Mouse (Mus musculus) adrenal gland, adult 18-20 months (tissue): Measurements from ENCODE around the gene Commd4. TPM values are rescaled to one million over a fixed set of nuclear protein-coding genes. Genes with fewer than 3 reads are reported as not detected.

Source experiments
- DNase-seq, 2 experiments: peaks; one replicate each; pipeline ENCODE4 v3.0.0; 2021 to 2022; ENCODE audit warnings: low spot score in 2 of 2
- total RNA-seq, 2 experiments: library from RNA; stranded (reverse); gene quantifications; 1 replicate in 1 of 2; 2 replicates in 1 of 2; pipeline ENCODE4 v1.2.3; 2021

The Commd4 gene
- total RNA-seq, 2 experiments from 2014 or later = 52.3 to 57.6 TPM

DNA sequence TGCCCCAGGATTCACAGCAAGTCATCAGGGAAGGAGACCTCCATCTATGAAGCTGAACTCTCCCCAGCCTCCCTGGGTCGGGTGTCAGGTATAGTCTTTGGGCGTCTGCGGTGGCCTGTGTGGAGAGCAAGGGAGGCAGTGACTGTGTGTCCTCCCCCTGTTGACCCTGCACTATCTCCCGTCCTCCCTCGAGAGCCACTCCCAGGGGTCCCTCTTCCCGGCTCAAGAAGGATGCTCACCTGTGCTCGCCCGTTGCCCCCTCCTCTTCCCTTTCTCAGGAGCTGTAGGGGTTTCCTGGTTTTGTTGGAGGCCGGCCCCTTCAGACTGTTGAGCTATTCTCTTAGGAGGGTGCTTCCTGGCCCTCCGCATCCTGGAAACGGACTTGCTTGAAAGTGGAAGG lies 14.9 kb downstream of the Commd4 start:
- no peak for DNase-seq

GRCm38 (mm10) chr9:57141417-57142353 lies 16.4 kb downstream of the Commd4 start:
- DNase-seq = no peak

DNA sequence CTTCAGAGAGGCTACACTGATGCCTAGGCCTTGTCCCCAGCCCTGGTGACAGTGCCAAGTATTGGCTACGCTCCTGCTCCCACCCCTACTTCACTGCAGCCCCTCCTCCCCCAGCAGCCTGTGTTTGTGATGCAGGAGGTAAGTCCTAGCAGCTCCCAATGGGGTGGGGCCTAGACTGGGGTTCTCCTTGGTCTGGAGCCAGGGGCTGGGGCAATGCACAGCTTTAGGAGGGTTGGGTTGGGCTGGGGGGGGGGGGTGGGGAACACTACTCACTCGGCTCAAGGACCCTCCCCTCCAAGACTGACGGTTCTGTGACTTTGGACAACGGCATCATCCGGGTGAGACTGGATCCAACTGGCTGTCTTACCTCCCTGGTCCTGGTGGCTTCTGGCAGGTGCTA lies 18.6 kb downstream of the Commd4 start:
- DNase-seq = no peak

- no peak for DNase-seq
These were observed 19.0 kb downstream of the Commd4 start for GRCm38 (mm10) chr9:57139110-57139509.

- no peak for DNase-seq
These were observed 19.6 kb downstream of the Commd4 start for GRCm38 (mm10) chr9:57138507-57138906.

- no peak for DNase-seq
These were observed 20.4 kb downstream of the Commd4 start for GRCm38 (mm10) chr9:57137777-57138176.

- DNase-seq = no peak
These were observed 20.9 kb downstream of the Commd4 start for GRCm38 (mm10) chr9:57137246-57137645.

GRCm38 (mm10) chr9:57130577-57131433 lies 27.3 kb downstream of the Commd4 start, which contains the start of gene Man2c1:
TSS of gene Man2c1 (plus strand) at chr9:57130690.
- peak; percentile 87 to 92 for DNase-seq

GRCm38 (mm10) chr9:57129641-57130040 lies 28.5 kb downstream of the Commd4 start:
- DNase-seq = no peak

- DNase-seq = no peak
These were observed 40.8 kb downstream of the Commd4 start for GRCm38 (mm10) chr9:57117261-57117755.

Other genes with a start within 250 kb of the Commd4 start
- gene Snx33, start 230.0 kb downstream of the Commd4 start, total RNA-seq = 10 to 100 TPM; 20.9 to 25.6 TPM
- 10 to 100 TPM; 77.0 to 87.0 TPM for gene Imp3, start 220.9 kb downstream of the Commd4 start, total RNA-seq
- gene Snupn, start 207.5 kb downstream of the Commd4 start, total RNA-seq = 10 to 100 TPM; 14.4 to 15.2 TPM
- gene Ptpn9, start 163.4 kb downstream of the Commd4 start, total RNA-seq = 10 to 100 TPM; 37.7 to 43.7 TPM
- 10 to 100 TPM; 32.5 to 39.2 TPM for gene Sin3a, start 86.3 kb downstream of the Commd4 start, total RNA-seq
- gene Man2c1, start 27.6 kb downstream of the Commd4 start, total RNA-seq = 100 to 1,000 TPM; 108 to 151 TPM
- gene Neil1, start 10.0 kb downstream of the Commd4 start, total RNA-seq = 10 to 100 TPM in 1 of 2 experiments, 1 to 10 TPM in 1; 8.2 to 11.1 TPM
- gene Trcg1, start 78.2 kb upstream of the Commd4 start, total RNA-seq = not detected
- gene 1700017B05Rik, start 104.3 kb upstream of the Commd4 start, total RNA-seq = 10 to 100 TPM; 45.7 to 53.6 TPM